Mouse (Mus musculus) natural killer cell, adult 2 months (primary cell): ENCODE measurements around the gene Accsl.

Experiments used
- DNase-seq, 2 experiments: peaks; one replicate each; pipeline ENCODE4 v3.0.0; 2022; ENCODE audit warnings: low spot score in 2 of 2

Gene Accsl

DNA sequence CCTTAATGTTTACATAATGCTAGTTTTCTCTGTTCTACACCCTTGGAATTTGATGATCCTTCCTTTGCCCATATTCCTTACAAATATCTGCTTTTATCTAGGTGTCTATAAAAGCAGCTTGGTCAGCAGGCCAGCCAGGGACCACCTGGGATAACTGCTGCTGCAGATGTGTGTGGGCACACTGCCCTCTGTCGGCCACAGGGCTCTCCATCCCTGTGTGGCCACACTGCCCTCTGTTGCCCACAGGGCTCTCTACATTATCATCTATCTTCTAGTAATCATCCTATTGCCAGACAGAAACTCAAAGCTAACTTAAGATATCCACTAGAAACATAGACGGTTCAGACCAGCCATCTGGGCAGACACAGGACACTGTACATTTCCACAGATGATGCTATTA, 59.0 kb downstream of the Accsl start:
- peak; percentile 16 for DNase-seq

DNA sequence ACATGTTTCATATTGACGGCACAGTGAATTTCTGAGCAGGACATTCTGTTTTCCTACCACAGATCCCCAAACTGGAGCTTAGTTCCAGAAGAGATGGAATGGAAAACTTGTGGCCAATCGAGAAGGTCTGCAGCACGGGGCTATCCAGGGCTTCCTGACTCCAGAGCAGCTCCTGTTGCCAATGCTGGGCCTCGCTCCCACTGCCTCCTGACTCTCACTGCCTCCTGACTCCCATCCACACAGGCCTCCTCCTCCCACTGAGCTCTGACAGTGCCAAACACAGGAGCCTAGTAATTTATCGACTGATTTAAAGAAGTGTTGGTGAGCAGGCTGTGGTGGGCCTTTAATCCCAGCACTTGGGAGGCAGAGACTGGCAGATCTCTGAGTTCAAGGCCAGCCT, 60.9 kb downstream of the Accsl start:
- DNase-seq, result no peak

DNA sequence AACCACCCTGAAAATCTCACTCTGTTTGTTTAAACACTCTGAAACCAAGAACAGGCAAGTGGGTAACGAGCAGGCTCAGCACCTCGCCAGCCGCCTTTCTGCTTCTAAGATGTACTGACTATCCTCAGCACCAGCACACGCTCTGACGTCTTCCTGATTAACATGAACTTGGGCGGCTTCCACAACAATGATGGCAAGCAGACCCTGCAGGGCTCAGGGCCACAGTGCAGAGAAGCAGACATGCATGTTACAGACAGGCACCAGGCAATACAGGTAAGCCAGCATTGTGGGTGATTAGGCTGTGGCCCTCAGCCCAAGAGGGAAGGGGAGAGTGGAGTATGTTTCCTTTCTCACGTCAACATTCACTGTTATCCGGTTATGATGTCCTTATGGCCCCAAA, 61.5 kb downstream of the Accsl start:
- DNase-seq, result no peak

DNA sequence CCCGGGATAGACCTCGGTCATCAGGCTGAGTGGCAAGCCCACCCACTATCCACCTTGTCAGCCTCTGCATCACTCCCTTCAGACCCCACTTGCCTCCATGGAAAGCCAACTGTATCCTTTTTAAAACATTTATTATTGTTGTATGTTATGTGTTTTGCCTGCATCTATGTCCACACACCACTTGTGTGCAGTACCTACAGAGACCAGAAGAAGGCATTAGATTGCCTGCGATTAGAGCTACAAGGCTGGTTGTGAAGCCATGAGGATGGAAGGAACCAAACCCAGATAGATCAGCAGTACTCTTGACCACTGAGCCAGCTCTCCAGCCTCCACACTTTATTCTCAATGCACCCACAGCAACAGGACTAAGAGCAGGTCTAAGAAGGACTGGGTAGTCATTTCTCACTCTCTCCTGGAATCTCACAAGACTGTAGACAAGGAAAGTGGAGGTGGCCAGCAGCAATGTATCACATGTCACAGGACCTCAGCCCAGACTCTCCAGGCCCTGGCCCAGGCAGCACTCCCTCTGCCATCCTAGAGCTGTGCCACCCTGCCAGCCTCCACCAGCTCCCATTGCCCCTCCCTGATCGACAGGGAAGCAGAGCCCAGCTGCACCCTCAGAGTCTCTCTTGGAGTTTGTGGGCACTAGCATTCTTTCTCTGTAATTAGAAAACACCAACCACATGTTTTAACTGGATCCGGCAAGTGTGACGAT, 62.3 kb downstream of the Accsl start:
- DNase-seq, result no peak

DNA sequence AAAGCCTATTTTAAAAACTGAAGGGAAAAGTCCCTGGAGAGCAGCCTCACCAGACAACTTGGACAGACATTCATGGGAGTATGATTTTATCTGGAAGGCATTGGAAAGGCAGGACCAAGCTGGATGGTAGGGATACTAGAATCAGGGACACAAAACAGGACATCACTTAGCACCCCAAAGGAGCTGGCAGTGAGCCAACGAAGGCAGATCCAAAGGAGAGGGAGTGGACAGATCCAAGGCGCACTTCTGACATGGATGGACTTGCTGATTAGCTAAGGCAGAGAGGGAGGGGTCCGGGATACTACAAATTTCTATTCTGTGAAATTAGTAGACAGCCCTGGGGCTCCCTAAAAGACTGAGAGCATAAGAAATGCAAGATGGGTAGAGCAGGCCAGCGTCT, 63.4 kb downstream of the Accsl start:
- DNase-seq, result no peak
